Mouse (Mus musculus): ENCODE data around the gene Dnah17.

DNA sequence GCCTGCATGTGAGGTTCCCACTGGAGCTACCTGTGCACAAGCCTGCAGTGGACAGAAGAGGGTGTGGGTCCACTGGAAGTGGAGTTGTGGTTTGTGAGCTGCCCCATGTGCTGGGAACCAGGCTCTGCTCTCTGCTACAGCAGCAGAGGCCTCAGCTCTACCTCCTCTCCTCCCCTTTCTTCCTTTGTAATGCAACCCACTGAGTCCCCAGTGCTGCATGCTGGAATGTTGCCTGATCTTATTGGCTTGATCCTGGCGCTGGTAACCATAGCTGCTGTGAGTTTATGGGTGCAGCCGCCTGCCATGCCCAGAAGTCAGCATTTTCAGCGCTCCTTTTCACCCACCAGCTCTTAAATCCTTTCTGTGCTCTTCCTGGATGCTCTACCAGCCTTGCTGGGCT, 134.4 kb downstream of the Dnah17 start:
- no peak for TF ChIP-seq POLR2A (IDR thresholded peaks at IDR 0.05; ENCODE audit: low read depth, low read length)
- no peak for TF ChIP-seq CTCF (IDR thresholded peaks at IDR 0.05; ENCODE audit: extremely low read depth, insufficient read length, insufficient replicate concordance, low read depth, low read length)

All from small intestine, adult 2 months (tissue).